Mouse (Mus musculus): ENCODE measurements around the gene Gm9945.

DNA sequence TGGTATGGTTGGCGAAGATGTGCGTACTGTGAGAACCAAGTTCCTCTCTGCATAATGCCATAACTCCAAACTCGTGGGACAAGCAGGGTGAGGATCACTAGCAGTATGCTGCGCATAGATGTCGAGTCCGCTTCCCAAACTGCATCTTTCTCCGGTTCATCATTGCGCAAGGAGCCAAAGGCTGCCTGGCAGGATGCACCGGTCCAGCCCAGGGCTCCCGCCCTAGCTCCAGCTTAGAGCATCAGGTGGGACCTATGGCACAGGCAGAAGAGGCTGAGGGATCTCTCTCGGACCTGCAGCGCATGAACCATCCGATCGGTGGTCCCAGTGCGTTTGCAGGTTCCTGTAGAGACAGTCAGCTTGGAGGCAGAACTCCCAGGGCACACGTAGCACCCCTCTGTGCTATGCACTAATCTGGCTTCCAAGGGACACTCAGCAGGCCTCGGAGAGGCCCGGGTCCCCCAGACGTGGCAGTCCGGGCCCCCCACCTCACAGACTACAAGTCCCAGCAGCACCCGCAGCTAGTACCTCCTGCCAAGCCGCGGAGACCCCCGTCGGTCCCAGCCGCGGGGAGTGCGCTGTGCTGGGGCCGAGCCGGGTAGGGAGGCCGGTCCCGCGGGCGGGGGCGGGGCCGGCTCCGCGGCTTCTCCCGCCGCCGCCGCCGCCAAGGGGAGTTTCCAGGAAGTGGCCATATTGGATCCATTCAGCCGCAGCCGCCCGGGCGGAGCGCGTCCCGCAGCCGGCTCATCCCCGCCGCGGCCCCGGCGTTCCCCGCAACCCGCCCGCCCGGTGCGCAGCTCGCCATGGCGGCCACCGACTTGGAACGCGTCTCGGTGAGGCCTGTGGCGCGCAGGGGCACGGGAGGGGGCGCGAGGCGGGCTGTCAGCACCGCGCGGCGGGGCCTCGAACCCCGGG, 39.5 kb downstream of the Gm9945 start, which contains the start of gene Sept8:
- no peak for TF ChIP-seq EP300 (IDR thresholded peaks at IDR 0.05; ENCODE audit: insufficient read depth, low read depth, low read length)
- no peak for TF ChIP-seq POLR2A (IDR thresholded peaks at IDR 0.05; ENCODE audit: insufficient read depth, low read length)
